Mouse (Mus musculus) MEL (cell line): Measurements from ENCODE around the gene Gldn. TPM values are rescaled to one million over a fixed set of nuclear protein-coding genes. Genes with fewer than 3 reads are reported as not detected.

Experiments used
- DNase-seq: peaks from one replicate; pipeline ENCODE4 v3.0.0; 2011; ENCODE audit warnings: low read depth, low spot score
- H3K27ac ChIP-seq: 2 replicates; pipeline ENCODE4 v1.5.1; 2012; ENCODE audit warnings: low read depth, mild to moderate bottlenecking, control low read depth, low read length, moderate library complexity; ENCODE audit not compliant: control insufficient read depth
- H3K27me3 ChIP-seq, 2 experiments: fragments of 150-350 bp in 1 of 2; sonication (generic) in 1 of 2; 2 replicates each; pipeline ENCODE4 v1.6.1; 2012; ENCODE audit warnings: low read length in 2 of 2, mild to moderate bottlenecking in 2 of 2, improper control_type of control experiment in 1 of 2, moderate library complexity in 1 of 2; ENCODE audit not compliant: insufficient read depth in 2 of 2, control insufficient read depth in 1 of 2
- H3K36me3 ChIP-seq, 2 experiments: 2 replicates each; pipeline ENCODE4 v1.6.1; 2012 to 2014; ENCODE audit warnings: low read length in 2 of 2, improper control_type of control experiment in 1 of 2, inconsistent platforms in 1 of 2, mild to moderate bottlenecking in 1 of 2; ENCODE audit not compliant: insufficient read depth in 2 of 2, control insufficient read depth in 1 of 2
- H3K4me1 ChIP-seq, 2 experiments: fragments of 150-350 bp in 1 of 2; sonication (generic) in 1 of 2; 2 replicates each; pipeline ENCODE4 v1.6.1; 2012; ENCODE audit warnings: low read length in 2 of 2, improper control_type of control experiment in 1 of 2, mild to moderate bottlenecking in 1 of 2; ENCODE audit not compliant: insufficient read depth in 2 of 2, control insufficient read depth in 1 of 2
- H3K4me3 ChIP-seq, 2 experiments: fragments of 150-350 bp in 1 of 2; sonication (generic) in 1 of 2; 2 replicates each; pipeline ENCODE4 v1.5.1; 2012; ENCODE audit warnings: low read depth in 2 of 2, low read length in 2 of 2, mild to moderate bottlenecking in 2 of 2, moderate library complexity in 2 of 2, control low read depth in 1 of 2, improper control_type of control experiment in 1 of 2; ENCODE audit not compliant: control insufficient read depth in 1 of 2, insufficient read depth in 1 of 2
- H3K79me2 ChIP-seq: 2 replicates; pipeline ENCODE4 v1.6.1; 2012; ENCODE audit warnings: mild to moderate bottlenecking, low read length, moderate library complexity; ENCODE audit not compliant: control insufficient read depth, poor library complexity, insufficient read depth
- H3K9ac ChIP-seq: 2 replicates; pipeline ENCODE4 v1.6.1; 2012; ENCODE audit warnings: low read depth, mild to moderate bottlenecking, control low read depth, low read length, moderate library complexity; ENCODE audit not compliant: control insufficient read depth, poor library complexity, severe bottlenecking
- H3K9me3 ChIP-seq: fragments of 150-350 bp; sonication (generic); replicated peaks from 2 replicates; pipeline ENCODE4 v1.6.1; 2012; ENCODE audit warnings: mild to moderate bottlenecking, low read length, improper control_type of control experiment, moderate library complexity; ENCODE audit not compliant: insufficient read depth
- BHLHE40 ChIP-seq: IDR thresholded peaks from 2 replicates; pipeline ENCODE4 v1.6.1; 2012; ENCODE audit warnings: low read depth, mild to moderate bottlenecking, inconsistent platforms, low read length, improper control_type of control experiment, borderline replicate concordance
- CHD1 ChIP-seq: IDR thresholded peaks from 2 replicates; pipeline ENCODE4 v1.6.1; 2012; ENCODE audit warnings: low read depth, mild to moderate bottlenecking, inconsistent platforms, low read length, improper control_type of control experiment
- E2F4 ChIP-seq: IDR thresholded peaks from 2 replicates; pipeline ENCODE4 v1.6.1; 2011; ENCODE audit warnings: low read depth, low read length, improper control_type of control experiment, borderline replicate concordance
- ELF1 ChIP-seq: IDR thresholded peaks from 2 replicates; pipeline ENCODE4 v1.6.1; 2014; ENCODE audit warnings: low read depth, mild to moderate bottlenecking, inconsistent platforms, low read length, improper control_type of control experiment, moderate library complexity
- JUND ChIP-seq: IDR thresholded peaks from 2 replicates; pipeline ENCODE4 v1.6.1; 2011; ENCODE audit warnings: low read depth, mild to moderate bottlenecking, improper control_type of control experiment, low read length
- MXI1 ChIP-seq: IDR thresholded peaks from 2 replicates; pipeline ENCODE4 v1.6.1; 2011; ENCODE audit warnings: mild to moderate bottlenecking, low read depth, low read length, improper control_type of control experiment
- MYC ChIP-seq: IDR thresholded peaks from 2 replicates; pipeline ENCODE4 v1.6.1; 2011; ENCODE audit warnings: low read depth, mild to moderate bottlenecking, low read length, improper control_type of control experiment, moderate library complexity
- NRF1 ChIP-seq: IDR thresholded peaks from 2 replicates; pipeline ENCODE4 v1.6.1; 2014; ENCODE audit warnings: low read depth, mild to moderate bottlenecking, inconsistent platforms, low read length, improper control_type of control experiment, moderate library complexity; ENCODE audit not compliant: poor library complexity, insufficient read depth, severe bottlenecking
- POLR2A ChIP-seq, 2 experiments: IDR thresholded peaks; 2 replicates each; pipeline ENCODE4 v1.6.1; 2011 to 2012; ENCODE audit warnings: low read length in 2 of 2, mild to moderate bottlenecking in 2 of 2, control low read depth in 1 of 2, improper control_type of control experiment in 1 of 2, low read depth in 1 of 2, moderate library complexity in 1 of 2; ENCODE audit not compliant: control insufficient read depth in 1 of 2, insufficient read depth in 1 of 2, poor library complexity in 1 of 2
- TAL1 ChIP-seq: IDR thresholded peaks from 2 replicates; pipeline ENCODE4 v1.6.1; 2012; ENCODE audit warnings: mild to moderate bottlenecking, inconsistent platforms, low read length, moderate library complexity, mixed read lengths
- TBP ChIP-seq: IDR thresholded peaks from 2 replicates; pipeline ENCODE4 v1.8.0; 2011; ENCODE audit warnings: low read depth, low read length, improper control_type of control experiment
- UBTF ChIP-seq: IDR thresholded peaks from 2 replicates; pipeline ENCODE4 v1.6.1; 2012; ENCODE audit warnings: low read depth, mild to moderate bottlenecking, inconsistent platforms, low read length, improper control_type of control experiment, moderate library complexity, borderline replicate concordance; ENCODE audit not compliant: insufficient read depth
- USF1 ChIP-seq: IDR thresholded peaks from 2 replicates; pipeline ENCODE4 v1.6.1; 2014; ENCODE audit warnings: low read depth, mild to moderate bottlenecking, inconsistent platforms, low read length, improper control_type of control experiment, moderate library complexity
- ZC3H11A ChIP-seq: IDR thresholded peaks from 2 replicates; pipeline ENCODE4 v1.6.1; 2012; ENCODE audit warnings: low read depth, mild to moderate bottlenecking, inconsistent platforms, low read length, improper control_type of control experiment
- ZNF384 ChIP-seq: IDR thresholded peaks from 2 replicates; pipeline ENCODE4 v1.6.1; 2012; ENCODE audit warnings: low read depth, mild to moderate bottlenecking, inconsistent platforms, low read length, improper control_type of control experiment
- polyA plus RNA-seq, 2 experiments: library from polyadenylated mRNA; stranded (reverse) in 1 of 2; unstranded in 1 of 2; fragments of >175 nt in 1 of 2; fragments of >200 nt in 1 of 2; gene quantifications; 2 replicates each; pipeline versions ENCODE4 v1.2.1 to v1.2.4; 2012; ENCODE audit warnings: low replicate concordance in 2 of 2, low read depth in 1 of 2; ENCODE audit not compliant: insufficient read length in 2 of 2, insufficient read depth in 1 of 2, missing spikeins in 1 of 2
- total RNA-seq: library from RNA; depleted of rRNA; stranded (reverse); fragments of 300-350 nt; gene quantifications from 2 replicates; pipeline ENCODE4 v1.2.3, GENCODE M21; 2012

Gldn gene
- total and polyA plus RNA-seq, 3 experiments = not detected

GRCm38 (mm10) chr9:54264754-54265153, 21.5 kb upstream of the Gldn start:
- Histone ChIP-seq H3K9ac (no peak overlapping the region), H3K9me3 (no peaks in the 10 kb centered on the region), H3K79me2 (no peaks in the 10 kb centered on the region), H3K36me3 (no peaks in the 10 kb centered on the region), H3K4me3 (no peak overlapping the region), H3K27me3 (peaks cover 0 to 3% of the 10 kb centered on the region in 2 experiments; a peak in 1 of 4 replicates), H3K27ac (no peak overlapping the region), H3K4me1 (no peaks in the 10 kb centered on the region)
- TF ChIP-seq UBTF (no peak), MXI1 (no peak), TAL1 (no peak), CHD1 (no peak), JUND (no peak)
- DNase-seq = no peak

- H3K27me3 ChIP-seq = peaks cover 0 to 3% of the 10 kb centered on the region in 2 experiments; a peak in 1 of 4 replicates
- no peak for DNase-seq
- no peaks in the 10 kb centered on the region for H3K36me3 ChIP-seq
- H3K9ac ChIP-seq = no peak within 1 kb of the TSS
- TF ChIP-seq NRF1 = no peak
- TF ChIP-seq TAL1 = no peak
- TF ChIP-seq ELF1 = no peak
- TF ChIP-seq ZC3H11A = no peak
- TF ChIP-seq TBP = no peak
- TF ChIP-seq CHD1 = no peak
- H3K4me3 ChIP-seq = no peak within 1 kb of the TSS
- no peaks in the 10 kb centered on the region for H3K79me2 ChIP-seq
- H3K9me3 ChIP-seq = no peaks in the 10 kb centered on the region
- H3K4me1 ChIP-seq = no peaks in the 10 kb centered on the region
- H3K27ac ChIP-seq = no peak within 1 kb of the TSS
Observed at GRCm38 (mm10) chr9:54268010-54268409, 18.3 kb upstream of the Gldn start, which contains the start of gene Cyp19a1. TSS of gene Cyp19a1 (minus strand) at chr9:54268110.

- no peak overlapping the region for H3K4me3 ChIP-seq
Observed at GRCm38 (mm10) chr9:54269987-54270386, 16.3 kb upstream of the Gldn start.

More at GRCm38 (mm10) chr9:54269987-54270386, 16.3 kb upstream of the Gldn start:
- DNase-seq = no peak
- Histone ChIP-seq H3K27ac (no peak overlapping the region), H3K27me3 (peaks cover 0 to 3% of the 10 kb centered on the region in 2 experiments; a peak in 2 of 4 replicates), H3K79me2 (no peaks in the 10 kb centered on the region), H3K4me1 (no peaks in the 10 kb centered on the region), H3K9ac (no peak overlapping the region), H3K9me3 (no peaks in the 10 kb centered on the region), H3K36me3 (no peaks in the 10 kb centered on the region)
- TF ChIP-seq POLR2A (IDR thresholded peaks at IDR 0.05; ENCODE audit: control insufficient read depth in 1 of 2, insufficient read depth in 1 of 2, low read depth in 1 of 2, low read length in 2 of 2, poor library complexity in 1 of 2) (no peak), USF1 (no peak), BHLHE40 (no peak), E2F4 (no peak), MYC (no peak), ZNF384 (no peak), NRF1 (no peak), JUND (no peak), TBP (no peak), ELF1 (no peak)
